Mouse (Mus musculus): Measurements from ENCODE around the gene Pde6d. TPM values are rescaled to one million over a fixed set of nuclear protein-coding genes. Genes with fewer than 3 reads are reported as not detected.

Gene Pde6d
- polyA plus RNA-seq, 1 experiment, result 74.9 TPM

DNA sequence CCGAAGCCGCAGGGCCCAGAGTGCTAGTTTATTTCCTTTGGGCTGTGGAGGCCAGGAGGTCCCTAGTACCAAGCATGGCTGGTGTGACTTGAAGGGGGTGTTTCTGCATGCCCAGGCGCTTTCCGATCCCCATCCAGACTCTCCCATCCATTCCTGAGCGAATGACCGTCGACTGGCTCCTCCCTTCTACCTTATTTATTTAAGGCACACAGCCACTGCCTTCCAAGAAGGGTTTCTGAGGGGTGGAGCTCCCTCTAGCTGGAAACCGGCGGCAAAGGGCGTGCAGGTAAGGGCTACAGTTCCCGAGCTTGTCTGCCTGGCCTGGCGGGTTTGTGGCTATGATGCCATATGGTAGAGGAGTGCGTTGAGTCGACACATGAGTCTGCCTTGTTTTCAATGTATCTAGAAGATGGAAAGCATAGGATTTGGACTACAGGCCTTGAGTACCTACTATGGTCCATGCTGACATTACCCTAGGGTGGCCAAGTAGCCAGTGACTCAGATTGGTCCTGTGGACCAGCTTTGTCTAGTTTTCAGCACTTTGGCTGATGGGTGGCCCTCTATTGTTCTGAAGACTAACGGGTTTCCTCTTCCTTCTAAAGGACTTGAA lies 53.8 kb downstream of the Pde6d start:
- H3K4me3 ChIP-seq (ENCODE audit: insufficient read depth, low read length), result peak overlapping the region; percentile 68
- peak overlapping the region; percentile 85 for H3K27ac ChIP-seq (ENCODE audit: insufficient read depth, low read length)
- peaks cover 3% of the 10 kb centered on the region; the same call in 1 of the 2 replicates for H3K4me1 ChIP-seq (ENCODE audit: control insufficient read depth, insufficient read depth, low read length)
- TF ChIP-seq CTCF (IDR thresholded peaks at IDR 0.05; ENCODE audit: extremely low read depth, insufficient read depth, low read length) (peak; percentile 25; the same call in 1 of the 2 replicates), POLR2A (IDR thresholded peaks at IDR 0.05; ENCODE audit: extremely low read depth, insufficient read depth, low read length) (peak; percentile 66)

DNA sequence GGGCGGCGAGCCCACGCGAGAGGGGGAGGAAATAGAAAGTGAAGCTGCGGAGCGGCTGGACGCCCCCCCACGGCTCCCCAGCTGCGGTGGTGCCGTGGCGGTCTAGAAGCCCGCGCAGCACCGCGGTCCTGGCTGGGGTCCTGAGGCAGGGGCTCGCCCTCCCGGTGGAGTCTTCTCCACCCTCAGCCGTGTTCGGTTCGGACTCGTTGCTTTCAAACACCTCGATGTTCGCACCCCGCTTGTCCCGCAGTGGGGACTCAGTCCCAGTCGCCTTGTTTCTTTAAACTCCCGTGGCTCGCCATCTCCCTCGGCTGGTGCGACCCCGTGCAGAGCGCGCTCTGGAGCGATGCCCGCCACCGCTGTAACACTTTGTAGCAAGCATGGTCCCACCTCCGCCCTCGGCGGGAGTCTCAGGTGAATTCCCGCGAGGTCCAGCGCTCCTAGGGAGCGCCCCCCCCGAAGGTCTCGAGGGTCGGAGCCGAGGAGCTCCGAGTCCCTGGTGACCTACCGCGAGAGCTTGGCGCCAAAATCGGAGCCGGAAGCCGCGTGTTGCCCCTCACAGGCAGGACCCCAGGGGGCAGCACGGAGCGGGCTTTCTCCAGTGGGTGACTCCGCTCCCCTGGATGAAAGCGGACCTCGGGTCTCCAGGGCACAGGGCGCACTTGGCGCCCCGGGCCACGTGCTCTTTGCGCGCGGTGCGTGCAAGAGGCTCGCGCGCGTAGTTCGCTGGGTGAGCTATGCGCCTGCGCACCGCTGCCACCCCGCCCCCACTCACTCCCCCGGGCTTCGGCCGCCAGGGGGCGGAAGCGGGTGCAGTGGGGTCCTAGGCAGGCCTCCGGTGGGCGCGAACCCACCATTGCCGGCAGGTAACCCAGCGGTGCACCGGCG lies 54.6 kb downstream of the Pde6d start:
- peaks cover 3% of the 10 kb centered on the region; the same call in 1 of the 2 replicates for H3K4me1 ChIP-seq (ENCODE audit: control insufficient read depth, insufficient read depth, low read length)
- H3K4me3 ChIP-seq (ENCODE audit: insufficient read depth, low read length), result peak overlapping the region; percentile 68
- no peak for TF ChIP-seq POLR2A (IDR thresholded peaks at IDR 0.05; ENCODE audit: extremely low read depth, insufficient read depth, low read length)
- TF ChIP-seq CTCF (IDR thresholded peaks at IDR 0.05; ENCODE audit: extremely low read depth, insufficient read depth, low read length), result peak; percentile 42
- peak overlapping the region; percentile 85 for H3K27ac ChIP-seq (ENCODE audit: insufficient read depth, low read length)

DNA sequence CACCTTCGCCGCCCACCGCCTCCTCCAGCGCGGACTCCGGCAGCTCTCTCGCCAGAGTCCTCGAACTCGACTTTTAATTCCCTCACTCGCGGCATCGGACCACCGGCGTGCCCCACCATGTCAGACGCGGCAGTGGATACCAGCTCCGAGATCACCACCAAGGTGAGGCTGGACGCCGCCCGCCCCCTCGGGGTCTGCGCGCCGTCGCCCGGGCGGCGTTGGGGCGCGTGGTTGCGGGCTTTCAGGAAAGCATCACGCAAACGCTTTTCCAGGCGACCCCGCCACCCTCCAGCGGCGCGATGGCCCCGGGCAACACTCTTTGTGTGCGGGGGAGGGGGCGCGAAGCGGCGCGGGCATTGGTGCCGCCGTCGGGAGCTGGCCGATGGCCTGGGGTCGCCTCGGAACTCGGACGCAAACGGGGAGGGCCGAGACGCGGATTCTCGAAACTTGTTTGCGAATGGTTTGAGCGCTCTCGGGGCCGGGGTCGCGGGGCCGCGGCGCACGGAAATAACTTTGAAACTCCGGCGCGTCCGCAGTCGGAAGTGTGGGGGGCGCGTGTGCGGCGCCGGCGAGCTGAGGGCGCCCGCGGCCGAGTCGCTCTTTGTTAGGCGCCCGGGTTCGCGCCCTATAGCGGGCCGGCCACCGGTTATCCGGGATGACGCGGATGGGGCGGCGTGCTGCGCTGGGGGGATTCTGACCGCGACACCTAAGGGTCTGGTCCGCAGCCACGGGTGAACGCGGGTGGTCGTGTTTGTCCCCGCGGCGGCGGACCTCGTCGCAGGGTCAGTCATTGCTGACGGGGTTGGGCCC lies 55.4 kb downstream of the Pde6d start:
- peaks cover 1% of the 10 kb centered on the region; the same call in 1 of the 2 replicates for H3K4me1 ChIP-seq (ENCODE audit: control insufficient read depth, insufficient read depth, low read length)
- peak overlapping the region; percentile 68 for H3K4me3 ChIP-seq (ENCODE audit: insufficient read depth, low read length)
- TF ChIP-seq CTCF (IDR thresholded peaks at IDR 0.05; ENCODE audit: extremely low read depth, insufficient read depth, low read length) (no peak), POLR2A (IDR thresholded peaks at IDR 0.05; ENCODE audit: extremely low read depth, insufficient read depth, low read length) (no peak)
- peak overlapping the region; percentile 68 for H3K27ac ChIP-seq (ENCODE audit: insufficient read depth, low read length)

DNA sequence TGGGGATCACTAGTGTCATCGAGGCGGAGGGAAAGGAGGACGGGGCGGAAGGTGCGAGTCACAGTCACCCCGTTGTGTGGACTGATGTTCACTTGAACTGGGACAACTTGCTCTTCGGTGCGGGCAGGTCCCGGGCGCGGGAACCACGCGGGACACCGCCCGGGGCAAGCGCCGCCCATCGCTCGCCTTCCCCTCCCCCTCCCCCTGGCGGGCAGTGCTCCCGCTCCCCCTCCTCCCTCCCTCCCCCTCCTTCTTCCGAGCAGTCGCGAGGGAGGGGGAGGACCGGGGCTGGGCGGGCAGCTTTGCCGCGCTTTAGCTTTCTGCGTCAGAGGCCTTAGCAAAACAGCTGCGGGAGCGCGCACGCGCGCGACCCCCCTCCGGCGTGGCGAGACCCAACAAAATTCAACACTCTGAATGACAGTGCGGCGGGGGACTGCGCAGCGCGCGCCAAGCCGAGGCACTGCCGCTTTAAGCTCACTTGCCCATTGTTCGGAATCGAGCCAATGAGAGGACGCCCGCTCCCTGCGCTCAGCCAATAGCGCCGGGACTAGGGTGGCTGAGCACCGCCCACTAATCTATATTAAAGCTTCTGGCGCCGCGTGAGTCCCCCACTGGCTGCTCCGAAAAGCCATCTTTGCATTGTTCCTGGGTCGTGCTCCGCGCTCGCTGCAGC lies 56.2 kb downstream of the Pde6d start, which contains the start of gene Ptma:
Ptma (plus strand) TSS at position 611 of the 673 bp plus-strand sequence.
- no peak for TF ChIP-seq CTCF (IDR thresholded peaks at IDR 0.05; ENCODE audit: extremely low read depth, insufficient read depth, low read length)
- TF ChIP-seq POLR2A (IDR thresholded peaks at IDR 0.05; ENCODE audit: extremely low read depth, insufficient read depth, low read length), result peak; percentile 94
- peak within 1 kb of the TSS; percentile 68 for H3K4me3 ChIP-seq (ENCODE audit: insufficient read depth, low read length)
- H3K27ac ChIP-seq (ENCODE audit: insufficient read depth, low read length), result peak within 1 kb of the TSS; percentile 100
- peaks cover 1% of the 10 kb centered on the region; the same call in 1 of the 2 replicates for H3K4me1 ChIP-seq (ENCODE audit: control insufficient read depth, insufficient read depth, low read length)

DNA sequence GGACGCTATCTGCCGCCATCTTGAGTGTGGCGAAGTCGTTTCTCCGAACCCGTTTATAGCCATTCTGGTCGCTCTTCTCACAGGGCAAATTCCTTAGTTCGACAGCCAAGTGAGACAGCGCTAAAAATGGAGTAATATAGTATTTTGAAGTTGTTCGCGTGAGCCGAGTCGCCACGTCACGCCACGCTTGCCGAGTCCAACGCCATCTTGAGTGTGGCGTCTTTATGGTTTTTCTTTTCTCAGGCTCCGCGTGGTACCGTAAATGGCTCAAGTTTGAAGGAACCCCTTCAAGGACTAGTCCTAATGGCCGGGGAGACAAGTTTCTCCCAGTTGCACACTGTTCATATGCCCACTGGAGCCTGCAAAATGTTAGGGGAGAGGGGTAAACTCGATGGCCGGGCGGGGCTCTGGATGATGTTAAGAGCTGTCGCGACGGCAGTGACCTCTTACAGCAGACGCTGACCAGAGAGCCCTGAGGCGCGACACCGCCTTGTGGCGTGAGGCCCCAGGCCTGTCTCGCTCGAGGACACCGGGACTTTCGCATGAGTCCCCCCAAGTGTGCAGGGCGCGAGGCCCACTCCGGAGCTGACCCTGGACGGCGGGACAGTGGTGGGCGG lies 56.8 kb downstream of the Pde6d start:
- Histone ChIP-seq H3K27ac (ENCODE audit: insufficient read depth, low read length) (peak overlapping the region; percentile 100), H3K4me3 (ENCODE audit: insufficient read depth, low read length) (peak overlapping the region; percentile 41), H3K4me1 (ENCODE audit: control insufficient read depth, insufficient read depth, low read length) (peaks cover 1% of the 10 kb centered on the region; the same call in 1 of the 2 replicates)
- no peak for TF ChIP-seq POLR2A (IDR thresholded peaks at IDR 0.05; ENCODE audit: extremely low read depth, insufficient read depth, low read length)

DNA sequence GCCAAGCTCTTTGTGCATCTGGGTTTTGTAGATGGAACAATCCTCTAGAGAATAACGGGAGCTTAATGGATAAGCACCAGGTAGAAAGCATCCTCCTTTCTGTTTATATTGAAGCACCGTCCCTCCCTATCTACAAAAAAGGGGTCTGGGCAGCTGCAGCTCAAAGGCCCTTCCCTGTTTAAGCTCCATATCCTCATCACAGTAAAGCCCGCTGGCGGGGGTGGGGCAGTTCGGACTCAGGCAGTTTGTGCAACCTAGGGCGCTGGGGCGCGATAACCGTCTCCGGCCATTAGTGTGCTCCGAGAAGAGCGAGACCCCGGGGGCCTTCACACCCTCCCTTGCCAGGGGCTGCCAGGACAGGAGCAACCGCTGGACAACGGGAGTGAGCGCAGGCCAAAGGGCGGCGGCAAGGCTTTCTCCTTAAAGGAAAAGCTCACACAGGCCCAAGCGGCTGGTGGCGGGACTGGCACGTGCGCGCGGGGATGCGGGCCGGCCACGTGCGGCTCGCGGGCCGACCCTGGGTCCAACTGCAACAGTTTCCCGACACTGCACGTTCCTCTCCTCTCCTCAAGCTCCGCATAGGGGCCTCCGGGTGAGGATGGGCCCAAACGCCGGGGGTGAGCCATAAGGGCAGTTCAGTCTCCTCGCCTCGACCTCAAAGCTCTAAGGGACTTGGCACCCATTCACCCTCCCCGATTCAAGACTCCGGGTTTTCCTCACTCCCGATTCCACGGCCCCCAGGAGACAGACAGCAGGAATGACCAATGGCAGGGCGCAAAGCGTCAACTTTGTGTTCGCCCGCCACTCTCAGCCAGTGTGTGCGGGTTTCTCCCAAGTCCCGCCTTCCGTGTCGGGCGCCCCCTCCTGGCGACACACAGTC lies 57.6 kb downstream of the Pde6d start:
- Histone ChIP-seq H3K4me1 (ENCODE audit: control insufficient read depth, insufficient read depth, low read length) (peaks cover 1% of the 10 kb centered on the region; the same call in 1 of the 2 replicates), H3K27ac (ENCODE audit: insufficient read depth, low read length) (peak overlapping the region; percentile 100), H3K4me3 (ENCODE audit: insufficient read depth, low read length) (peak overlapping the region; percentile 41)
- TF ChIP-seq POLR2A (IDR thresholded peaks at IDR 0.05; ENCODE audit: extremely low read depth, insufficient read depth, low read length) (peak; percentile 57; the same call in 1 of the 2 replicates), CTCF (IDR thresholded peaks at IDR 0.05; ENCODE audit: extremely low read depth, insufficient read depth, low read length) (peak; percentile 80)

DNA sequence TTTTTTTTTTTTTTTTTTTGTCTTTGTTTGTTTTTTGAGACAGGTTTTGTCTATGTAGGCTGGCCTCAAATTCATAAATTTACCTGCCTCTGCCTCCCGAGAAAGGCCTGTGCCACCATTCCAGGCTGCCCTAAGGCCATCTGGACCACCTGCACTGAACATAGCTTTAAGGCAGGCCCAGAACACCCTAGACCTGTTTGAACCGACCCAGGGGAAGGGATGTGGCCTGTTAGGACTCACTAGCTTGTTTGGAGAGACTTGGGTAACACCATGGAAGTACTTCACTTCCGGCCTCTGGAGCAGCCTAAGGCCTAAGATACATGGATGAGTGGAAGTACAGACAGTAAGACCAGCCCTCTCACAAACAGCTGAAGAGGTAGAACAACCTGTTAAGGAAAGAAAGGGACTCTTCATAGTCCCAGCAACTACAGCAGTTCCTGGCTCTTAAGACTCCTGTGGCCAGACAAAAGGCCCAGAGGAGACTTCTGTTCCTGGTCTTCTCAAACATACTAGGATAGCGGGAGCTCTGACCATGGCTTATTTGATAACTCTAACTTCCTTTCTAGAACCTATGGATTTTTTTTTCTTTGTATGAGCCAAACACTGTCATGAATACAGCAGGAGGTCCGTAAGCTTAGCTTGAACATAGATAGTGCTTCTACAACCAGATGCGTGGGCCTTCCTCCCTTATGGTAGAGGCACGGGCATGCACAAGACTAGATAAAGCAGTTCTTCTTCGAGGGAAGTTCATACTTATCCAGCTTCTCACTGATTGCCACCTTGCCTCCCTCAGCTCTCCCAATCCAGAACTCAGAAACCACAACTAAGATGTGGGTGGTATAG lies 58.4 kb downstream of the Pde6d start:
- H3K4me3 ChIP-seq (ENCODE audit: insufficient read depth, low read length), result no peak overlapping the region
- no peak overlapping the region for H3K27ac ChIP-seq (ENCODE audit: insufficient read depth, low read length)
- H3K4me1 ChIP-seq (ENCODE audit: control insufficient read depth, insufficient read depth, low read length), result no peaks in the 10 kb centered on the region
- no peak for TF ChIP-seq POLR2A (IDR thresholded peaks at IDR 0.05; ENCODE audit: extremely low read depth, insufficient read depth, low read length)
- no peak for TF ChIP-seq CTCF (IDR thresholded peaks at IDR 0.05; ENCODE audit: extremely low read depth, insufficient read depth, low read length)

Data from cortical plate, adult 2 months (tissue).